Mouse (Mus musculus): Measurements from ENCODE around the gene Micu1. TPM values are rescaled to one million over a fixed set of nuclear protein-coding genes. Genes with fewer than 3 reads are reported as not detected.
A peak's percentile ranks its signal among the peaks of the same experiment; 100 is the strongest.
"Not testable (repeated sequence)": the region's sequence is repeated elsewhere in the genome, so short reads cannot be mapped to it uniquely, and the experiment has no call there.

The Micu1 gene
- polyA plus RNA-seq, 1 experiment from 2014 or later, result 44.6 TPM

DNA sequence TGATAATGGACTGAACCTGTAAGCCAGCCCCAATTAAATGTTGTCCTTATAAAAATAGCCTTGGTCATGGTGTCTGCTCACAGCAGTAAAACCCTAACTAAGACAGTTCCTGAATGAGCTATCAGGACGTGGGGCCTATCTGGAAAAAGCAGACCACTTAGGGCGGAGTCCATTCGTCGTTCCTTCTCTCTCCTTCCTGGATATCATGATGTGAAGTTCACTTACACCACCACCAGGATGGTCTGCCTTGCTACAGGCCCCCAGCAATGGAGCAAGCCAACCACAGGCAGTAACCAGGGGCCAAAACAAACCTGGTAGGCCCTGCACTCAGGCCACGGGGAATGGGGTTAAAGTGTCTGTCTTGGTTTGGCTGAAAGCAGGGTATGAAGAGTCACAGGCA, 171.3 kb downstream of the Micu1 start:
- ATAC-seq (ENCODE audit: insufficient number of reproducible peaks, low FRiP score), result peak; percentile 19; the same call in 1 of the 2 replicates
- Histone ChIP-seq H3K4me3 (no peak overlapping the region), H3K27ac (ENCODE audit: poor library complexity, severe bottlenecking) (no peak overlapping the region), H3K27me3 (replicated peaks) (no peaks in the 10 kb centered on the region), H3K36me3 (no peaks in the 10 kb centered on the region), H3K9me3 (replicated peaks) (0 out of 2 replicates have a peak, but pooled peaks cover 4% of the 10 kb centered on the region), H3K9ac (no peak overlapping the region), H3K4me1 (replicated peaks) (peaks cover 1% of the 10 kb centered on the region; the same call in 1 of the 2 replicates), H3K4me2 (0 out of 2 replicates have a peak overlapping the region, but pooled peaks have one; percentile 23)
- WGBS, result 53% methylated on average over 5 of the region's 5 CpGs

GRCm38 (mm10) chr10:59875396-59875795, 173.1 kb downstream of the Micu1 start:
- WGBS, result 38% methylated on average over 1 of the region's 1 CpGs
- no peak overlapping the region for H3K4me2 ChIP-seq
- no peak overlapping the region for H3K9ac ChIP-seq
- no peaks in the 10 kb centered on the region for H3K27me3 ChIP-seq (replicated peaks)
- peak; percentile 68 for ATAC-seq (ENCODE audit: insufficient number of reproducible peaks, low FRiP score)
- H3K4me3 ChIP-seq, result no peak overlapping the region
- H3K4me1 ChIP-seq (replicated peaks), result peaks cover 6% of the 10 kb centered on the region
- 0 out of 2 replicates have a peak, but pooled peaks cover 4% of the 10 kb centered on the region for H3K9me3 ChIP-seq (replicated peaks)
- H3K36me3 ChIP-seq, result no peaks in the 10 kb centered on the region
- H3K27ac ChIP-seq (ENCODE audit: poor library complexity, severe bottlenecking), result peak overlapping the region; percentile 43

GRCm38 (mm10) chr10:59876698-59877097, 174.4 kb downstream of the Micu1 start:
- not testable (repeated sequence) for ATAC-seq (ENCODE audit: insufficient number of reproducible peaks, low FRiP score); H3K9ac ChIP-seq
- WGBS, result 91% methylated on average over 4 of the region's 4 CpGs

GRCm38 (mm10) chr10:59877421-59878117, 175.3 kb downstream of the Micu1 start:
- Histone ChIP-seq H3K4me2 (no peak overlapping the region), H3K36me3 (no peaks in the 10 kb centered on the region), H3K4me3 (no peak overlapping the region), H3K27ac (ENCODE audit: poor library complexity, severe bottlenecking) (no peak overlapping the region), H3K9ac (no peak overlapping the region), H3K4me1 (replicated peaks) (peaks cover 13% of the 10 kb centered on the region), H3K27me3 (replicated peaks) (no peaks in the 10 kb centered on the region), H3K9me3 (replicated peaks) (no peaks in the 10 kb centered on the region)
- no peak for ATAC-seq (ENCODE audit: insufficient number of reproducible peaks, low FRiP score)
- 77% methylated on average over 15 of the region's 15 CpGs for WGBS

More at GRCm38 (mm10) chr10:59876698-59877097, 174.4 kb downstream of the Micu1 start:
- not testable (repeated sequence) for H3K36me3 ChIP-seq; H3K9me3 ChIP-seq (replicated peaks); H3K4me3 ChIP-seq; H3K27me3 ChIP-seq (replicated peaks); H3K4me2 ChIP-seq; H3K27ac ChIP-seq (ENCODE audit: poor library complexity, severe bottlenecking)
- H3K4me1 ChIP-seq (replicated peaks), result peaks cover 13% of the 10 kb centered on the region

GRCm38 (mm10) chr10:59878823-59879222, 176.5 kb downstream of the Micu1 start:
- H3K36me3 ChIP-seq, result peaks cover 7% of the 10 kb centered on the region; the same call in 1 of the 2 replicates
- peak overlapping the region; percentile 99 for H3K27ac ChIP-seq (ENCODE audit: poor library complexity, severe bottlenecking)
- ATAC-seq (ENCODE audit: insufficient number of reproducible peaks, low FRiP score), result no peak
- H3K4me1 ChIP-seq (replicated peaks), result peaks cover 13% of the 10 kb centered on the region
- no peaks in the 10 kb centered on the region for H3K27me3 ChIP-seq (replicated peaks)
- no peaks in the 10 kb centered on the region for H3K9me3 ChIP-seq (replicated peaks)
- peak overlapping the region; percentile 96 for H3K4me2 ChIP-seq
- 17% methylated on average over 5 of the region's 5 CpGs for WGBS
- H3K4me3 ChIP-seq, result peak overlapping the region; percentile 77
- H3K9ac ChIP-seq, result peak overlapping the region; percentile 94

- Histone ChIP-seq H3K27ac (ENCODE audit: poor library complexity, severe bottlenecking) (peak within 1 kb of the TSS; percentile 99), H3K9me3 (replicated peaks) (no peaks in the 10 kb centered on the region), H3K36me3 (peaks cover 13% of the 10 kb centered on the region), H3K9ac (peak within 1 kb of the TSS; percentile 94), H3K4me3 (peak within 1 kb of the TSS; percentile 77), H3K27me3 (replicated peaks) (no peaks in the 10 kb centered on the region), H3K4me1 (replicated peaks) (peaks cover 13% of the 10 kb centered on the region), H3K4me2 (peak within 1 kb of the TSS; percentile 96)
- ATAC-seq (ENCODE audit: insufficient number of reproducible peaks, low FRiP score), result peak; percentile 91
- under 1% methylated on average over 80 of the region's 80 CpGs for WGBS
Observed at GRCm38 (mm10) chr10:59879255-59880028, 177.2 kb downstream of the Micu1 start, which contains the start of gene Dnajb12. Gene Dnajb12 (plus strand): TSS chr10:59879556.

GRCm38 (mm10) chr10:59880029-59880386, 177.7 kb downstream of the Micu1 start:
- H3K4me1 ChIP-seq (replicated peaks), result peaks cover 13% of the 10 kb centered on the region

DNA sequence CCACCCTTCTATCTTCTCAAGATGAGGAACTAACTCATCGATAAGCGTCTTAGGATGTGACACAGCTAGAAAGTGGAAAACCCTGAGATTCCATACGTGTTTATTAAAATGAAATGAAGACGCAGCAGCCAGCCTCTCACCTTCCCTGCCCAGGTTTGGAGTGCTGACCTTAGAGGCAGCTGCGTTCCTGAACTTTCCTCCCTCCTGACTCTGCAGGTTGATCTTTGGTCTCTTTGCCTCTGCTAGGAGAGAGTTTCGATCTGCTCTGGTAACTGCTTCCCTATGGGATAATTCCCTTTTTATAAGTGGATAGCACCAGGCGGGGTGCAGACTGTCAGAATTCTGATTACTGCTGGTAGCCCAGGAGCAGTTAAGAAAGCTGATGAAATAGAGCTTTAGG, 178.6 kb downstream of the Micu1 start:
- Histone ChIP-seq H3K9me3 (replicated peaks) (no peaks in the 10 kb centered on the region), H3K4me3 (peak overlapping the region; percentile 77), H3K36me3 (peaks cover 19% of the 10 kb centered on the region), H3K9ac (peak overlapping the region; percentile 94; the same call in 1 of the 2 replicates), H3K27me3 (replicated peaks) (no peaks in the 10 kb centered on the region), H3K4me2 (peak overlapping the region; percentile 96), H3K27ac (ENCODE audit: poor library complexity, severe bottlenecking) (no peak overlapping the region), H3K4me1 (replicated peaks) (peaks cover 22% of the 10 kb centered on the region)
- no peak for ATAC-seq (ENCODE audit: insufficient number of reproducible peaks, low FRiP score)
- WGBS, result 85% methylated on average over 7 of the region's 7 CpGs

More at GRCm38 (mm10) chr10:59880029-59880386, 177.7 kb downstream of the Micu1 start:
- Histone ChIP-seq H3K4me2 (peak overlapping the region; percentile 96), H3K27ac (ENCODE audit: poor library complexity, severe bottlenecking) (peak overlapping the region; percentile 99), H3K27me3 (replicated peaks) (no peaks in the 10 kb centered on the region), H3K9ac (peak overlapping the region; percentile 94), H3K9me3 (replicated peaks) (no peaks in the 10 kb centered on the region), H3K36me3 (peaks cover 14% of the 10 kb centered on the region), H3K4me3 (peak overlapping the region; percentile 77)
- peak; percentile 51 for ATAC-seq (ENCODE audit: insufficient number of reproducible peaks, low FRiP score)
- under 1% methylated on average over 13 of the region's 13 CpGs for WGBS

- peaks cover 22% of the 10 kb centered on the region for H3K36me3 ChIP-seq
- no peaks in the 10 kb centered on the region for H3K27me3 ChIP-seq (replicated peaks)
- H3K4me2 ChIP-seq, result no peak overlapping the region
- peaks cover 18% of the 10 kb centered on the region for H3K4me1 ChIP-seq (replicated peaks)
- WGBS, result 90% methylated on average over 10 of the region's 10 CpGs
- no peaks in the 10 kb centered on the region for H3K9me3 ChIP-seq (replicated peaks)
- no peak overlapping the region for H3K9ac ChIP-seq
- no peak overlapping the region for H3K27ac ChIP-seq (ENCODE audit: poor library complexity, severe bottlenecking)
- H3K4me3 ChIP-seq, result no peak overlapping the region
- no peak for ATAC-seq (ENCODE audit: insufficient number of reproducible peaks, low FRiP score)
Observed at GRCm38 (mm10) chr10:59884327-59885173, 182.3 kb downstream of the Micu1 start.

DNA sequence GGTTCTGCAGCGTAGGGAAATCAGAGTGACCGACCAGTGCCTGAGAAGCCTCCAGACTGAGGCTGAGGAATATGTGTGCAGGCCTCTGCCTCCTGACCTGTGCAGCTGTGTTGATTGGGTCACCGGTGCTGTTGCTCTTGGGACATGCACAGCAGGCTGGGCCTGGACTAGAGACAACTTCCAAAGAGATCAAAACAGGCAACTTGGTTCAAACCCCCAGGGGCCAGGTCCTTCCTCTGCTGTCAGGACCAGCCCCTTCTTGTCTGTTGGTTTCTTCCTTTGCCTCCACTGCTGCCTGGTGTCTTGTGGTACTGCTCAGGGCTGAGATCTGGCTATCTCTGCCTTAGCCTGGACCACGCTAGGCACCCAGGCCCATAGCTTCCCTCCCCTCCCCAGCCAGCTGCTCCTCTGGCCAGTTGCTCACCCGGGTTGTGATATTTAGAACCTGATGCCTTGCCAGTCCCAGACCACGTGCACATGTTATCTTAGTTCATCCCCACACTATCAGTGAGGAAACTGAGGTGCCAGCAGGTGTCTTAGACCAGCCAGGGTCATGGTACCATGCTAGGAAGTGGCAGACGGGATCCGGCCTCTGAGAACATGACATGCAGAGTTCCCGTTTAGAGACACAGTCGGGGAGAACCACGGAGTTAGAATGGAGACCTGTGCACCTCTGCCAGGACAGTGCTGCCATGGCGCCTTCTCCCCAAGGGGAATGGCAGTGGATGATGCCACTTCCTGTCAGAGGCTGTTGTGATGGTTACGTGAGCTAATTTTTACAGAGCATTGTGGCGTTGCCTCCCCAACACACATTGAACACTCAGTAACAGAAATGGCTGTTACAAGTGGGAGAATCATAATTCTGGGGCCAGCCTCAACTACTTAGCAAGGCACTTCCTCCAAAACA, 183.2 kb downstream of the Micu1 start:
- Histone ChIP-seq H3K4me1 (replicated peaks) (peaks cover 20% of the 10 kb centered on the region), H3K9me3 (replicated peaks) (no peaks in the 10 kb centered on the region), H3K4me3 (no peak overlapping the region), H3K4me2 (no peak overlapping the region), H3K9ac (peak overlapping the region; percentile 28; the same call in 1 of the 2 replicates), H3K27ac (ENCODE audit: poor library complexity, severe bottlenecking) (no peak overlapping the region), H3K36me3 (peaks cover 27% of the 10 kb centered on the region), H3K27me3 (replicated peaks) (no peaks in the 10 kb centered on the region)
- 86% methylated on average over 14 of the region's 14 CpGs for WGBS
- ATAC-seq (ENCODE audit: insufficient number of reproducible peaks, low FRiP score), result no peak
